Mouse (Mus musculus): ENCODE data around the gene Notch2. TPM values are rescaled to one million over a fixed set of nuclear protein-coding genes. Genes with fewer than 3 reads are reported as not detected.
A peak's percentile ranks its signal among the peaks of the same experiment; 100 is the strongest.

Gene Notch2
- total RNA-seq, 2 experiments from 2014 or later = 11.1 to 11.5 TPM

- ATAC-seq (replicated peaks; ENCODE audit: low FRiP score, poor library complexity, severe bottlenecking) = no peak
Observed at GRCm38 (mm10) chr3:97993196-97993595, 20.1 kb upstream of the Notch2 start.

GRCm38 (mm10) chr3:97993920-97994545, 19.3 kb upstream of the Notch2 start:
- no peak for ATAC-seq (replicated peaks; ENCODE audit: low FRiP score, poor library complexity, severe bottlenecking)

- ATAC-seq (replicated peaks; ENCODE audit: low FRiP score, poor library complexity, severe bottlenecking) = no peak
Observed at GRCm38 (mm10) chr3:97994818-97995217, 18.5 kb upstream of the Notch2 start.

- ATAC-seq (replicated peaks; ENCODE audit: low FRiP score, poor library complexity, severe bottlenecking) = no peak
Observed at GRCm38 (mm10) chr3:97998349-97998748, 15.0 kb upstream of the Notch2 start.

- no peak for ATAC-seq (replicated peaks; ENCODE audit: low FRiP score, poor library complexity, severe bottlenecking)
Observed at GRCm38 (mm10) chr3:98003558-98003957, 9.8 kb upstream of the Notch2 start.

- no peak for ATAC-seq (replicated peaks; ENCODE audit: low FRiP score, poor library complexity, severe bottlenecking)
Observed at GRCm38 (mm10) chr3:98004231-98004630, 9.1 kb upstream of the Notch2 start.

GRCm38 (mm10) chr3:98005306-98005705, 8.0 kb upstream of the Notch2 start:
- ATAC-seq (replicated peaks; ENCODE audit: low FRiP score, poor library complexity, severe bottlenecking) = no peak

- ATAC-seq (replicated peaks; ENCODE audit: low FRiP score, poor library complexity, severe bottlenecking) = no peak
Observed at GRCm38 (mm10) chr3:98006046-98006691, 7.2 kb upstream of the Notch2 start.

GRCm38 (mm10) chr3:98006973-98007372, 6.4 kb upstream of the Notch2 start:
- no peak for ATAC-seq (replicated peaks; ENCODE audit: low FRiP score, poor library complexity, severe bottlenecking)

- ATAC-seq (replicated peaks; ENCODE audit: low FRiP score, poor library complexity, severe bottlenecking) = no peak
Observed at GRCm38 (mm10) chr3:98008143-98008542, 5.2 kb upstream of the Notch2 start.

- ATAC-seq (replicated peaks; ENCODE audit: low FRiP score, poor library complexity, severe bottlenecking) = no peak
Observed at GRCm38 (mm10) chr3:98009190-98009840, 4.0 kb upstream of the Notch2 start.

- ATAC-seq (replicated peaks; ENCODE audit: low FRiP score, poor library complexity, severe bottlenecking) = peak; percentile 49
Observed at GRCm38 (mm10) chr3:98013086-98013400, 284 bp upstream of the Notch2 start.

- ATAC-seq (replicated peaks; ENCODE audit: low FRiP score, poor library complexity, severe bottlenecking) = no peak
Observed at GRCm38 (mm10) chr3:98015205-98016171, 2.2 kb downstream of the Notch2 start.

- no peak for ATAC-seq (replicated peaks; ENCODE audit: low FRiP score, poor library complexity, severe bottlenecking)
Observed at GRCm38 (mm10) chr3:98016901-98017591, 3.7 kb downstream of the Notch2 start.

- ATAC-seq (replicated peaks; ENCODE audit: low FRiP score, poor library complexity, severe bottlenecking) = no peak
Observed at GRCm38 (mm10) chr3:98018187-98018586, 4.9 kb downstream of the Notch2 start.

- ATAC-seq (replicated peaks; ENCODE audit: low FRiP score, poor library complexity, severe bottlenecking) = peak; percentile 66
Observed at GRCm38 (mm10) chr3:98020431-98021229, 7.3 kb downstream of the Notch2 start.

- ATAC-seq (replicated peaks; ENCODE audit: low FRiP score, poor library complexity, severe bottlenecking) = no peak
Observed at GRCm38 (mm10) chr3:98024288-98024848, 11.0 kb downstream of the Notch2 start.

- ATAC-seq (replicated peaks; ENCODE audit: low FRiP score, poor library complexity, severe bottlenecking) = no peak
Observed at GRCm38 (mm10) chr3:98025521-98025920, 12.2 kb downstream of the Notch2 start.
